Mouse (Mus musculus) forebrain, embryonic 14.5 days (tissue): ENCODE data around the gene Shh. TPM values are rescaled to one million over a fixed set of nuclear protein-coding genes. Genes with fewer than 3 reads are reported as not detected.
A peak's percentile ranks its signal among the peaks of the same experiment; 100 is the strongest.

Experiments
- ATAC-seq: fragments of 200-750 bp; cut with Nextera tagmentation; 2 replicates; pipeline ENCODE4 v1.8.0; 2017; ENCODE audit warnings: mild to moderate bottlenecking, moderate library complexity
- DNase-seq: peaks from one replicate; pipeline ENCODE4 v3.0.0-alpha.2; 2015; ENCODE audit warnings: low spot score
- H3K27ac ChIP-seq: fragments of 300-500 bp; sonication (generic); 2 replicates; pipeline ENCODE4 v1.5.1; 2014; ENCODE audit warnings: low read depth, mild to moderate bottlenecking, control low read depth, low read length, moderate library complexity
- H3K27me3 ChIP-seq: fragments of 300-500 bp; sonication (generic); replicated peaks from 2 replicates; pipeline ENCODE4 v1.6.1; 2014; ENCODE audit warnings: low read length, control low read depth, mixed read lengths; ENCODE audit not compliant: control insufficient read depth, insufficient read depth
- H3K36me3 ChIP-seq: fragments of 300-500 bp; sonication (generic); 2 replicates; pipeline ENCODE4 v1.6.1; 2014; ENCODE audit warnings: low read length, control low read depth; ENCODE audit not compliant: control insufficient read depth, insufficient read depth
- H3K4me1 ChIP-seq: fragments of 300-500 bp; sonication (generic); 2 replicates; pipeline ENCODE4 v1.6.1; 2014; ENCODE audit warnings: antibody characterized with exemption, low read length, control low read depth; ENCODE audit not compliant: control insufficient read depth, insufficient read depth
- H3K4me2 ChIP-seq: fragments of 300-500 bp; sonication (generic); 2 replicates; pipeline ENCODE4 v1.6.1; 2014; ENCODE audit warnings: mild to moderate bottlenecking, control low read depth, low read length
- H3K4me3 ChIP-seq: fragments of 300-500 bp; sonication (generic); 2 replicates; pipeline ENCODE4 v1.5.1; 2014; ENCODE audit warnings: low read depth, low read length, control low read depth
- H3K9ac ChIP-seq: fragments of 300-500 bp; sonication (generic); 2 replicates; pipeline ENCODE4 v1.6.1; 2014; ENCODE audit warnings: mild to moderate bottlenecking, low read length, control low read depth, moderate library complexity
- H3K9me3 ChIP-seq: fragments of 300-500 bp; sonication (generic); replicated peaks from 2 replicates; pipeline ENCODE4 v1.6.1; 2016; ENCODE audit warnings: low read length, control low read depth, mixed read lengths; ENCODE audit not compliant: control insufficient read depth
- WGBS: fragments of 180-500 bp; shearing (Covaris S2); extraction: QIAGEN DNeasy Blood & Tissue Kit; methylation state at CpG from one replicate; pipeline ENCODE4 v1.1.7; 2014; 5-methylcytosine and 5-hydroxymethylcytosine counted together
- polyA plus RNA-seq: library from polyadenylated mRNA; unstranded; fragments of >200 nt; fragmentation: Nextera tagmentation; extraction: Ambion mirVana; gene quantifications from 2 replicates; pipeline ENCODE4 v1.2.1, GENCODE M21; 2014

The Shh gene
- polyA plus RNA-seq, 1 experiment from 2014 or later = 0.70 TPM

- H3K27me3 ChIP-seq = peaks cover 8% of the 10 kb centered on the region; the same call in 1 of the 2 replicates
- no peak overlapping the region for H3K27ac ChIP-seq
- WGBS = 91% methylated on average over 5 of the region's 5 CpGs
- no peaks in the 10 kb centered on the region for H3K9me3 ChIP-seq
- H3K4me3 ChIP-seq = no peak overlapping the region
- ATAC-seq (no peak), DNase-seq (no peak)
- H3K36me3 ChIP-seq = no peaks in the 10 kb centered on the region
- no peak overlapping the region for H3K4me2 ChIP-seq
- H3K9ac ChIP-seq = no peak overlapping the region
- no peaks in the 10 kb centered on the region; the same call in 1 of the 2 replicates for H3K4me1 ChIP-seq
Measured at GRCm38 (mm10) chr5:28473556-28473955, 6.5 kb upstream of the Shh start.

GRCm38 (mm10) chr5:28469525-28470202, 2.6 kb upstream of the Shh start:
- Histone ChIP-seq H3K9me3 (no peaks in the 10 kb centered on the region), H3K9ac (no peak overlapping the region), H3K27me3 (peaks cover 45% of the 10 kb centered on the region), H3K36me3 (no peaks in the 10 kb centered on the region), H3K27ac (no peak overlapping the region), H3K4me3 (no peak overlapping the region), H3K4me2 (no peak overlapping the region), H3K4me1 (no peaks in the 10 kb centered on the region)
- ATAC-seq = peak; percentile 11; the same call in 1 of the 2 replicates
- DNase-seq = peak; percentile 47
- WGBS = 1% methylated on average over 9 of the region's 9 CpGs

- Histone ChIP-seq H3K9ac (peak overlapping the region; percentile 58), H3K4me2 (peak overlapping the region; percentile 72), H3K36me3 (no peaks in the 10 kb centered on the region), H3K4me1 (0 out of 2 replicates have a peak, but pooled peaks cover 7% of the 10 kb centered on the region), H3K27ac (peak overlapping the region; percentile 70; the same call in 1 of the 2 replicates), H3K4me3 (peak overlapping the region; percentile 42), H3K9me3 (no peaks in the 10 kb centered on the region), H3K27me3 (peaks cover 78% of the 10 kb centered on the region)
- under 1% methylated on average over 15 of the region's 15 CpGs for WGBS
- DNase-seq (no peak), ATAC-seq (no peak)
Measured at GRCm38 (mm10) chr5:28466351-28466750, 705 bp downstream of the Shh start.

- H3K36me3 ChIP-seq = no peaks in the 10 kb centered on the region
- WGBS = under 1% methylated on average over 18 of the region's 18 CpGs
- H3K9ac ChIP-seq = peak overlapping the region; percentile 58; the same call in 1 of the 2 replicates
- no peak for ATAC-seq
- H3K4me2 ChIP-seq = peak overlapping the region; percentile 72
- H3K4me3 ChIP-seq = peak overlapping the region; percentile 42
- H3K27ac ChIP-seq = no peak overlapping the region
- peaks cover 86% of the 10 kb centered on the region for H3K27me3 ChIP-seq
- DNase-seq = no peak
- 0 out of 2 replicates have a peak, but pooled peaks cover 7% of the 10 kb centered on the region for H3K4me1 ChIP-seq
- H3K9me3 ChIP-seq = no peaks in the 10 kb centered on the region
Measured at GRCm38 (mm10) chr5:28465526-28465925, 1.5 kb downstream of the Shh start.

- Histone ChIP-seq H3K9me3 (no peaks in the 10 kb centered on the region), H3K4me3 (peak overlapping the region; percentile 42), H3K4me2 (peak overlapping the region; percentile 72), H3K9ac (peak overlapping the region; percentile 54), H3K27ac (no peak overlapping the region), H3K27me3 (peaks cover 91% of the 10 kb centered on the region), H3K4me1 (0 out of 2 replicates have a peak, but pooled peaks cover 7% of the 10 kb centered on the region), H3K36me3 (no peaks in the 10 kb centered on the region)
- ATAC-seq = peak; percentile 24; the same call in 1 of the 2 replicates
- 0% methylated on average over 10 of the region's 29 CpGs for WGBS
- DNase-seq = peak; percentile 61
Measured at GRCm38 (mm10) chr5:28465099-28465406, 2.0 kb downstream of the Shh start.

- no peak overlapping the region for H3K27ac ChIP-seq
- peak overlapping the region; percentile 42 for H3K4me3 ChIP-seq
- peak overlapping the region; percentile 72 for H3K4me2 ChIP-seq
- peak overlapping the region; percentile 54 for H3K9ac ChIP-seq
- no peaks in the 10 kb centered on the region for H3K9me3 ChIP-seq
- 0 out of 2 replicates have a peak, but pooled peaks cover 7% of the 10 kb centered on the region for H3K4me1 ChIP-seq
- no peaks in the 10 kb centered on the region for H3K36me3 ChIP-seq
- ATAC-seq (peak; percentile 21; the same call in 1 of the 2 replicates), DNase-seq (peak; percentile 30)
- WGBS = under 1% methylated on average over 69 of the region's 76 CpGs
- H3K27me3 ChIP-seq = peaks cover 96% of the 10 kb centered on the region
Measured at GRCm38 (mm10) chr5:28464361-28465098, 2.5 kb downstream of the Shh start.

GRCm38 (mm10) chr5:28463656-28464055, 3.4 kb downstream of the Shh start:
- peaks cover 98% of the 10 kb centered on the region for H3K27me3 ChIP-seq
- H3K9me3 ChIP-seq = no peaks in the 10 kb centered on the region
- no peak for DNase-seq
- ATAC-seq = no peak
- peaks cover 7% of the 10 kb centered on the region; the same call in 1 of the 2 replicates for H3K4me1 ChIP-seq
- no peak overlapping the region for H3K27ac ChIP-seq
- H3K36me3 ChIP-seq = no peaks in the 10 kb centered on the region
- 0% methylated on average over 10 of the region's 10 CpGs for WGBS
- peak overlapping the region; percentile 72 for H3K4me2 ChIP-seq
- no peak overlapping the region for H3K9ac ChIP-seq
- H3K4me3 ChIP-seq = peak overlapping the region; percentile 42; the same call in 1 of the 2 replicates

- peak; percentile 29 for DNase-seq
- WGBS = 1% methylated on average over 33 of the region's 33 CpGs
- Histone ChIP-seq H3K36me3 (no peaks in the 10 kb centered on the region), H3K27me3 (peaks cover 99% of the 10 kb centered on the region), H3K9ac (no peak overlapping the region), H3K27ac (no peak overlapping the region), H3K4me1 (peaks cover 11% of the 10 kb centered on the region), H3K4me3 (peak overlapping the region; percentile 17), H3K9me3 (no peaks in the 10 kb centered on the region), H3K4me2 (peak overlapping the region; percentile 72)
- no peak for ATAC-seq
Measured at GRCm38 (mm10) chr5:28462741-28463590, 4.1 kb downstream of the Shh start.
